Mouse (Mus musculus) spleen, adult 2 months (tissue): ENCODE results near the gene Cct3. TPM values are rescaled to one million over a fixed set of nuclear protein-coding genes. Genes with fewer than 3 reads are reported as not detected.

Experiments
- DNase-seq, 2 experiments: peaks; one replicate each; pipeline versions ENCODE4 v3.0.0 to v3.0.0-alpha.2; 2012 to 2021; ENCODE audit warnings: low spot score in 2 of 2, low read depth in 1 of 2
- H3K27ac ChIP-seq: fragments of 200-500 bp; 2 replicates; pipeline ENCODE4 v1.5.1; 2012; ENCODE audit warnings: low read length, inconsistent platforms; ENCODE audit not compliant: insufficient read depth
- H3K27me3 ChIP-seq: fragments of 200-500 bp; 2 replicates; pipeline ENCODE4 v1.6.1; 2012; ENCODE audit warnings: mild to moderate bottlenecking, moderate library complexity, low read length, inconsistent platforms; ENCODE audit not compliant: control insufficient read depth, insufficient read depth
- H3K36me3 ChIP-seq: fragments of 200-500 bp; 2 replicates; pipeline ENCODE4 v1.6.1; 2012; ENCODE audit warnings: mild to moderate bottlenecking, low read length, inconsistent platforms; ENCODE audit not compliant: control insufficient read depth, insufficient read depth
- H3K4me1 ChIP-seq: fragments of 200-500 bp; 2 replicates; pipeline ENCODE4 v1.6.1; 2011; ENCODE audit warnings: inconsistent platforms; ENCODE audit not compliant: control insufficient read depth, insufficient read depth, insufficient read length
- H3K4me3 ChIP-seq: fragments of 200-500 bp; 2 replicates; pipeline ENCODE4 v1.5.1; 2011; ENCODE audit warnings: mild to moderate bottlenecking, inconsistent platforms; ENCODE audit not compliant: insufficient read depth, insufficient read length; ENCODE audit errors: extremely low read depth
- CTCF ChIP-seq: fragments of 200-500 bp; IDR thresholded peaks from 2 replicates; pipeline ENCODE4 v1.5.1; 2011; ENCODE audit warnings: mild to moderate bottlenecking, inconsistent platforms; ENCODE audit not compliant: insufficient read depth, insufficient read length, insufficient replicate concordance; ENCODE audit errors: extremely low read depth
- POLR2A ChIP-seq: fragments of 200-500 bp; IDR thresholded peaks from 2 replicates; pipeline ENCODE4 v1.6.1; 2011; ENCODE audit warnings: low read depth, low read length, inconsistent platforms
- WGBS: fragments of 180-500 bp; shearing (Covaris S2); methylation state at CpG from one replicate; pipeline ENCODE4 v1.1.7; 2018; 5-methylcytosine and 5-hydroxymethylcytosine counted together
- polyA plus RNA-seq: library from polyadenylated mRNA; depleted of rRNA; stranded (reverse); fragments of >200 nt; gene quantifications from 2 replicates; pipeline ENCODE4 v1.2.3, GENCODE M21; 2012

The Cct3 gene
- polyA plus RNA-seq, 1 experiment: 77.4 TPM

DNA sequence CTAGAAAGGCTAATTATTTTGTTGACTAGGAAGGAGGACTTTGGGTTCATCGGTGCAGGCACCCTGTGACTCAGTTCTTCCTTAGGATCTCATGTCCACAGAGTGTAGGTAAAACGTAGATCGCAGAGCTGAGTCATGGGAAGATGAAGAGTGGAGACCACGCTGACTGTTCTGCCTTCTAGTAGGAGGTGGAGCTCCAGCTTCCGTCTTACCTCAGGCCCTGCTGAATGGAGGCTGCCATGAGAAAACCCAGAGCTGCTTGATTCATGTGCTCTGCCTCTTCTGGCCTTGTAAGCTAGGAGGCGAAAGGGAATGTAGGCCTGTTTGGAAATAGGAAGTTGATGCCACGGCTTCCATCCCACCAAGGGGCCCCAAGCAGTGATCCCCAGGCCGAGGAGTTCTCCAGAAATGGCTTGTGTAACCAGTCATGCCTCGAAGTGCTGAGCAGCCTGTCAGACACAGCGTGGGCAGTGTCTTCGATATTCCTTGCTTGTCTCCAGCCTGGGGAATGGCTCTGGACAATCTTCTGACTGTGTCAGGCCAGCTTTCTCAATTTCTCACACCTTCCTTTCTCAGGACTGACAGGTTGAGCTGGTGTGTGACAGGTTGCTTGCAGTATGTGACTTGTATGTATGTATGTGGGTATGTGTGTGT lies 40.6 kb downstream of the Cct3 start:
- 26% methylated on average over 11 of the region's 11 CpGs for WGBS
- peak in 1 of 2 experiments; percentile 7 for DNase-seq

GRCm38 (mm10) chr3:88338316-88338715 lies 41.4 kb downstream of the Cct3 start:
- TF ChIP-seq CTCF: no peak
- TF ChIP-seq POLR2A: no peak
- Histone ChIP-seq H3K27ac (no peak overlapping the region), H3K4me1 (peaks cover 6% of the 10 kb centered on the region; the same call in 1 of the 2 replicates), H3K4me3 (no peak overlapping the region), H3K27me3 (no peaks in the 10 kb centered on the region), H3K36me3 (peaks cover 10% of the 10 kb centered on the region)
- 71% methylated on average over 7 of the region's 7 CpGs for WGBS
- DNase-seq: no peak

More for the DNA sequence above, 40.6 kb downstream of the Cct3 start:
- no peak for TF ChIP-seq CTCF
- TF ChIP-seq POLR2A: no peak
- Histone ChIP-seq H3K36me3 (peaks cover 3% of the 10 kb centered on the region), H3K4me3 (no peak overlapping the region), H3K27me3 (no peaks in the 10 kb centered on the region), H3K27ac (no peak overlapping the region), H3K4me1 (peaks cover 6% of the 10 kb centered on the region; the same call in 1 of the 2 replicates)

DNA sequence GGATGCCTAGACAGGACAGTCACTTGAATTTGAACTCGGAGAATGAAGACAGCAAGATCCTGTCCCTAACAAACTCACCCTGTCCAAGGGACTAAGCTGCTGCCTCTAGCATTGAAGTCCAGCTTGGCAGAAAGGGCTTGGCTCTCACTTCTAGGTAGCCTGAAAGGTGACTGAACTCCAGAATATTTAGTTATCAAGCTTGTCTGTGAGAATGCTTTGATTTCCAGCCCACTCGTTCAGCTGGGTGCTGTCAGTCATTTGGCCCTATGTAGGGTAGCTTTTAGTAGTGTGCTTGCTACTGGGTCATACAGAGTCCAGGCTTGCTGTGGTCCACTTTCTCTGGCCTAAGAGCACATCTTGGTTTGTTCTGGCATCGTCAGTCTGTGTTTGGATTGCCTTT lies 42.1 kb downstream of the Cct3 start:
- H3K27me3 ChIP-seq: no peaks in the 10 kb centered on the region
- DNase-seq: no peak
- H3K36me3 ChIP-seq: peaks cover 16% of the 10 kb centered on the region
- H3K4me1 ChIP-seq: peaks cover 6% of the 10 kb centered on the region; the same call in 1 of the 2 replicates
- H3K27ac ChIP-seq: no peak overlapping the region
- H3K4me3 ChIP-seq: no peak overlapping the region
- WGBS: 92% methylated on average over 3 of the region's 3 CpGs
- no peak for TF ChIP-seq POLR2A
- no peak for TF ChIP-seq CTCF

DNA sequence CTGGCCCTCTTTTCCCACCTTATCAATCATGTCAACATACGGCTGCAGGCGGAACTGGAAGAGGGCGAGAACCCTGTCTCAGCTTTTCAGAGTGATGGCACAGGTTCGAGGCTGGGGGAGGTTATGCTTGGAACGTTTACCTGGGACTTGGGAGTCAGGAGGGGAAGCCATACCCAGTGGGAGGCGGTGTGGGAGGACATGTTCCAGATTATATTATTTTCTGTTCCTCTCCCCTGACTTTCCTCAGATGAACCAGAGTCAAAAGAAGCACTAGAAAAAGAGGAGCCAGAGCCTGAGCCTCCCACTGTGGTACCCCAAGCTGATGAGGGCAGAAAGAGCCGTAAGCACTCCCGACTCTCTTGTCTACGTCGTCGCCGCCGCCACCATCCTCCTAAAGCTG lies 53.8 kb downstream of the Cct3 start:
- TF ChIP-seq CTCF (no peak), POLR2A (no peak)
- DNase-seq: no peak
- Histone ChIP-seq H3K4me1 (no peaks in the 10 kb centered on the region), H3K4me3 (no peak overlapping the region), H3K36me3 (peaks cover 77% of the 10 kb centered on the region), H3K27ac (no peak overlapping the region), H3K27me3 (no peaks in the 10 kb centered on the region)
- 95% methylated on average over 13 of the region's 13 CpGs for WGBS

DNA sequence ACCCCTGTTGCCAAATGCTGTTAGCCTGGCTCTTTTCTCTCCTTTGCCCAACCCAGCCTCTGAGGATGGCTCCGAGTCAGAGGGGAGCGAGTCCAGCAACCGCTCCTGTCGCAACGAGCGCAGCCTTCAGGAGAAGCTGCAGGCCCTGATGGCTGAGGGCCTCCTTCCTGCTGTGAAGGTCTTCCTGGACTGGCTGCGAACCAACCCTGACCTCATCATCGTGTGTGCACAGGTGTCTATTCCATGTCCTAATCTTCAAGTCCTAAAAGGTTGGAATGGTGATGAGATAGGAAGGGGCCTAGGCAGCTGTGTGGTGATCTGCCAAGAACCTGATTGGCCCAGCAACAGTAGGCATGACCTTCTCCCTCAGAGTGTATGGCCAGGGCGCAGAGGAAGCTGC lies 56.0 kb downstream of the Cct3 start:
- Histone ChIP-seq H3K27ac (no peak overlapping the region), H3K27me3 (no peaks in the 10 kb centered on the region), H3K4me3 (no peak overlapping the region), H3K4me1 (no peaks in the 10 kb centered on the region), H3K36me3 (peaks cover 77% of the 10 kb centered on the region)
- DNase-seq: no peak
- TF ChIP-seq POLR2A (no peak), CTCF (no peak)
- 90% methylated on average over 9 of the region's 9 CpGs for WGBS

- no peak for TF ChIP-seq POLR2A
- TF ChIP-seq CTCF: no peak
- no peak for DNase-seq
- peaks cover 72% of the 10 kb centered on the region for H3K36me3 ChIP-seq
- no peak overlapping the region for H3K27ac ChIP-seq
- 99% methylated on average over 8 of the region's 8 CpGs for WGBS
- no peak overlapping the region for H3K4me3 ChIP-seq
- no peaks in the 10 kb centered on the region for H3K27me3 ChIP-seq
- no peaks in the 10 kb centered on the region for H3K4me1 ChIP-seq
Measured at GRCm38 (mm10) chr3:88354396-88355165, 57.7 kb downstream of the Cct3 start.

DNA sequence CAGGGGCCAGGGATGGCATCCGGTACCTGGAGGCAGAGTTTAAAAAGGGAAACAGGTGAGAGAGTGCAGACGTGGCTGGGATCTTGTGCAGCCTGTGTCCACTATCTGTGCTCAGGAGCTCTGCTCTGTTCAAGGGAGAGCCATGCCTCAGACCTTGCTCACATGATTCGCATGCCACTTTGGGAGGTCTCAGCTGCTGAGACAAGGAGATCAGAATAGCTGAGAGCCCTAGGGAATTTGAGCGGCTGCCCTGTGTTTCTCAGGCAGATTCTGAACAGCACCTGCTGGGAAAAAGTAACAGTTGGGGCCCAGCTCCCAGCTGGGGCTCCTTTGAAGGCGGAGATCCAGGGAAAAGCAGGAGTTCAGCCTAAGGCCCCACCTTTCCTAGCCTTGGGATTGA lies 62.7 kb downstream of the Cct3 start:
- no peaks in the 10 kb centered on the region for H3K27me3 ChIP-seq
- no peak overlapping the region for H3K4me3 ChIP-seq
- no peak for TF ChIP-seq POLR2A
- TF ChIP-seq CTCF: no peak
- 65% methylated on average over 5 of the region's 5 CpGs for WGBS
- DNase-seq: no peak
- H3K4me1 ChIP-seq: no peaks in the 10 kb centered on the region
- no peak overlapping the region for H3K27ac ChIP-seq
- H3K36me3 ChIP-seq: peaks cover 58% of the 10 kb centered on the region
